Mouse (Mus musculus) urinary bladder, postnatal 10 days (tissue): ENCODE results near the gene Vipr1.
A peak's percentile ranks its signal among the peaks of the same experiment; 100 is the strongest.

Experiments
- DNase-seq: peaks from one replicate; pipeline ENCODE4 v3.0.0; 2022; ENCODE audit warnings: low spot score

The Vipr1 gene

DNA sequence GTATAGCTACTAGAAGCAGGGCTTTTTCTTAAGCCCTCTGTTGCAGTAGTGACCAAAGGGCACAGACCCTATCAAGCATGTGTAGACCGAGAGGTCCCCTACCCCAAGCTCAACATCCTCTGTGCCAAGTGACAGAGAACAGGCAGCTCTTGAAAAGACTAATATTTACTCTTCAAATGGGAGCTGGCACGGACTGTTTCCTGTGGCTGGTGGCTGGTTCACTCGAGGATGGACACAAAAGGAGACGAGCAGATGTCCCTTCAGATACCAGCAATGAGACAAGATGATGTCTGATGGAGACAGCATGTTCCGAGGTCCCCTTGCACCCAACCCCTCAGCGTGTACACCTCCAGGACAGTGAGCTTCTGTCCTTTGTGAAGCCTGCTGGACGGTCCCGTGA lies 35.0 kb downstream of the Vipr1 start:
- no peak for DNase-seq

DNA sequence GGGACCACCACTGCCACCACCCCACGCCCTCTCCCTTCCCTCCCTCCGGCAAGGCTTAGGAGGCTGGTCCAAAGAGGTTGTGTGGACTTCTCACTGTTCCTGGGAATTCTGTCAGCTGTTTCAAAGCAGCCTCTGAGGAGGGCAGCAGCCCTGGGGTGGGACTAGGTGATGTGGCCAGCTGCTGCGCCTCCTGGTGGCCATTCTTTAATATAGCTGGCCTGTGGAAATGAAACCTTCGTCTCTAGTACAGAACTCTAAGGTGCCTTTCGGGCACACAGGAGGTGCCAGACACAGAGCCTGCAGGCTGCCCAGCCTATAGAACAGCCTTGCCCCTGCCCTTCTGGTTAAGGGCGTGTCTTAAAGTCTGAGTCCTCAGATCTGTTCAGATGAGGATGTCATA lies 37.0 kb downstream of the Vipr1 start:
- no peak for DNase-seq

GRCm38 (mm10) chr9:121681191-121681590 lies 38.7 kb downstream of the Vipr1 start:
- DNase-seq, result no peak

- no peak for DNase-seq
Measured at GRCm38 (mm10) chr9:121682037-121682680, 39.6 kb downstream of the Vipr1 start.

DNA sequence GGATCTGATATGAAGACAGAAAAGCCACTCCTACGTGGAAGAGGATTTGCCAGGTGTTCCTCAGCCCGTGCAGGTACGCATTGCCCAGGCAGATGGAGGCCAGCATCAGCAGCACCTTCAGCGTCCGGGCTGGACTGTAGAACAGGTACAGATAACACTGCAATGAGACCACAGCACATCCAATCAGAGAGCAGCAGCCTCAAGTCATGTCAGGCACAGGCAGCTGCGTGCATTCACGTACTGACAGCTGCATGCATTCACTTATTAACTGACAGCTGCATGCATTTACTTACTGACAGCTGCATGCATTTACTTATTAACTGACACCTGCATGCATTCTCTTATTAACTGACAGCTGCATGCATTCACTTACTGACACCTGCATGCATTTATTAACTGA lies 42.2 kb downstream of the Vipr1 start:
- no peak for DNase-seq

DNA sequence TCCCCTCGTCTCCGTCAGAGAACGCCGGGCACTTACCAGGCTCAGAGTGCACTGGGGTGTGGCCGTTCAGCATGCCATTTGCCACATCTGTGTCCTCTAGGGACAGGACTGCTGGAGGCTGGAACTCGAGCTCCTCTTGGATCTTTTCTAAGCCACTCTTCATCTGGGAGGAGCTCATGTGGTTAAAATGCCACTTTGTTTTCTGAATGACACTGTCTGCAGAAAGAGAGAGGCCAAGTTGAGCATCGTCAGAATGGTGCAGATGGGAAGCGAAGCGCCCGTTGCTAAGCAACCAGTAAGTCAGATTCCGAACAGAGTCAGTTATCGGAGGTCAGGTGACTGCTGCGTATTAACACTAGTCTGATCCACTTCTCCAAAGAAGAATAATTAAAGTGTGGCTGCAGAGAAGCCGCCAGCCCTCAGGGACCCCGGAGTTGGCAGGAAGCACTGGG lies 47.7 kb downstream of the Vipr1 start:
- no peak for DNase-seq

- no peak for DNase-seq
Measured at GRCm38 (mm10) chr9:121690734-121691133, 48.2 kb downstream of the Vipr1 start.

DNA sequence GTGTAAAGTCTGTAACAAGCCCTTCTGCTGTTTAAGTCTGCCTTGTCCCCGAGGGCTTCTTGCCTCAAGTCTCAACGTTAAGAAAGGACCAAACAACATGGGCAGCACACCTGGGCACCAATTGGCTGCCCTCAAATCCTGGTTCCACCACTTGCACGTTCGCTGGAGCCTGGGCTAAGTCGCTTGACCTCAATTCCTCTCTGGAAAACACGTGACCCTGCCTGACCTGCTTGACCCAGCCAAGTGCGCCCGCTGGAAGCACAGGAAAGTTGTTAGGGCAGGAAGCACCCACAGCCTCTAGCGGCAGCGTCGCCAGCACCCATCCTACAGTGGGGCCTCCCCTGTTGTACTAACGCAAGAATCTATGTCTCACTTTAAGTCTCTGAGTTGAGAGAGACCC lies 52.2 kb downstream of the Vipr1 start:
- DNase-seq, result no peak

GRCm38 (mm10) chr9:121696626-121697025 lies 54.1 kb downstream of the Vipr1 start:
- no peak for DNase-seq

DNA sequence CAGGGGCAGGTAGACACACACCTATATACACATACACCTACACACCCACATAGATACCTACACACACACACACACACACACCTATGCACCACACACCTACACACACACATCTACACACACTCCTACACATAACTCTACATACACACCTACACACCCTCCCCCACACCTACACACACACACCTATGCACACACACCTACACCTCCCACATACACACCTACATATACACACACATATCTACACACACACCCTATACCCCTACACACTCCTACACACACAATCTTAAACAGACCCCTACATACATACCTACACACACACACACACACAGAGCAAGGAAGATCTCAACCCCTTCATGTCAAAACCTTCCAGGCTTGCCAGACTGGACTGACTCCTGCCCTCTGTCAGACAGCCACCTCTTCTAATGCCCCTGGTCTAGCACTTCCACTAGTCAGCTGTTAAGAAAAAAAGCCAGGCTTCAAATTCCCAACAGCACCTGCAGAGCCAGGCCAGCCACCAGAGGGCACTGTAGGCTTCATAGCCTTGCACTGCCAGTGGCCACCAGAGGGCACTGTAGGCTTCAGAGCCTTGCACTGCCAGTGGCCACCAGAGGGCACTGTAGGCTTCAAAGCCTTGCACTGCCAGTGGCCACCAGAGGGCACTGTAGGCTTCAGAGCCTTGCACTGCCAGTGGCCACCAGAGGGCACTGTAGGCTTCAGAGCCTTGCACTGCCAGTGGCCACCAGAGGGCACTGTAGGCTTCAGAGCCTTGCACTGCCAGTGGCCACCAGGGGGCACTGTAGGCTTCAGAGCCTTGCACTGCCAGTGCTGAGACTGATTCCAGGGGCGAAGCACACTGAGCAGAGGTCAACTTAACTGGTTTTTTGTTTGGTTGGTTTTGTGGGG lies 54.9 kb downstream of the Vipr1 start:
- no peak for DNase-seq

- no peak for DNase-seq
Measured at GRCm38 (mm10) chr9:121704261-121704645, 61.7 kb downstream of the Vipr1 start.

- peak; percentile 49 for DNase-seq
Measured at GRCm38 (mm10) chr9:121704646-121705625, 62.4 kb downstream of the Vipr1 start, which contains the start of gene Sec22c. Gene Sec22c, minus strand, starts transcription at chr9:121705490.

DNA sequence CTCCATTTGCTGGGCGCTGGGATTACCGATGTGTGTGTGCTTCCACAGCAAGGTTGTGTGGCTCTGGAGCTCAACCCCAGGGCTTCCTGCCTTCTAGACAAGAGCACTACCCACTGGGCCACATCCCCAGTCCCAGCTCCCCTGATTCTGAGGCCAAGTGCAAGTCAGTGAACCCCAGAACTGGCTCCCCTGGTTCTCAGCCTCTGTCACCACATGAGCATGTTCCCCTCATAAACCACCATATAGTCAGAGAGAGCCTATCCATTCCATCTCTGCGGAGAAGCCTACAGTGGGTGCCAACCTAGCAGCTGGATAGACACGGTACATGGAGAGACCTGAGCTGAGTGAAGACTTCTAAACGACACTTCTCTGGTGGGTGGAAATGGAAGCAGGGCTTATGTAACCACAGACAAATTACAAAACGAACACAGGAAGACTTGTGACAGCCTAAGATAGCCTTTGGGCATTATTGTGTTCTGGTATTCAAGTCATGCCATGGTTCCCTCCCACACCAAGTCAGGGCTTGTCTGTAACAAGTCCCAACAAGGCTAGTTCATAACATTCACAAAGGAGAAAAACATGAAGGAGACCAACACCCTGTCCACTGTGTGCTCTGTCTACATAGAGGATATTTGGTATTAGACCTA lies 63.6 kb downstream of the Vipr1 start:
- DNase-seq, result no peak

DNA sequence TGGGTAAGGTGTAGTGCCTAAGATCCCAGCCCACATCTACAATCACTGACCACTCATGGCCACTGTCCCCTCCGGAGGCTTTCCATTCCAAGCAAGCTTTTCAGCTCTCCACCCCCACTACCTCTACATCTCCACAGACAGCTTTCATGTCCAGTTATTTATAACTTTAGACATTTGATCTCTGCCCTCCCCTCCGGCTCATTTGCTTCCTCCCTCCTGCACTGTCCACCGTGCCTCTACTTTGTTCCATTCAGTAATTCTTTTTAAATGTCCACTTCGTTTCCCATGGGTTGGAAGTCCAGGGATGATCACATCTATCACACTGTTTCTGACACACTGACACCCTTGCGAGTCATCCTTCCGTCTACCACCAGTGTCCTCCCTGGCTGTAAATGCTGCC lies 65.3 kb downstream of the Vipr1 start:
- no peak for DNase-seq

- DNase-seq, result no peak
Measured at GRCm38 (mm10) chr9:121708506-121709486, 66.3 kb downstream of the Vipr1 start.

DNA sequence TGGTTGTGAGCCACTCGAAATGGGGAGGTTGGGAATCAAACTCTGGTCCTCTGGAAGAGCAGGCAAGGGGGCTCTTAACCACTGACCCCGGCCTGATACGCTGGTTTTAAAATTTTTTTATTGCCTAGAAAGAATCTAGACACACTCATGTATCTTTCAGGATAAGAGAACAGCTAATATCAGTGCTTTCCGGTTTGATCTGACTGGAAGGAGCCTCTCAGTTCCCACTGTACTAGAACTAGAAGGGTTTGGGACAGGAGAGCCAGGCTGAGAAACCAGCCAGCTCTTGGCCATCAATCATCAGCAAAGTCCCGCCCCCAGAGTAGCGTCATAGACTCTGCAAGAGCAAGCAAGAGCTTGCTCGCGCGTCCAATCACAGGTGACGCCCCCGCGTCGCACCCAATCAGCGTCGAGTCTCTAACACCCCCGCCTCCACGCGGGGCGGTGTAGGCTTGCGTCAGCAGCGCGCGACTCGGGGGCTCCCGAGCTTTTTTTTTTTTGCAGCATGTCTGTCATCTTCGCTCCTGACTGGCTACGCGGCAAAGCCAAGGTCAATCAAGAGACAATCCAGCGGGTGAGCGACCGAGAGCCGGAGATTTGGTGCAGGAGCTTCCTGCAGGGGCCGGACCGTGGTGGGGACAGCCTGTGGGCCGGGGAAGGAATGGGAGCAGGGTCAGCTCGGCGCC lies 67.5 kb downstream of the Vipr1 start, which contains the start of gene Ss18l2:
Gene Ss18l2, plus strand, starts transcription at position 432 of the 686 bp plus-strand sequence.
- peak; percentile 94 for DNase-seq

DNA sequence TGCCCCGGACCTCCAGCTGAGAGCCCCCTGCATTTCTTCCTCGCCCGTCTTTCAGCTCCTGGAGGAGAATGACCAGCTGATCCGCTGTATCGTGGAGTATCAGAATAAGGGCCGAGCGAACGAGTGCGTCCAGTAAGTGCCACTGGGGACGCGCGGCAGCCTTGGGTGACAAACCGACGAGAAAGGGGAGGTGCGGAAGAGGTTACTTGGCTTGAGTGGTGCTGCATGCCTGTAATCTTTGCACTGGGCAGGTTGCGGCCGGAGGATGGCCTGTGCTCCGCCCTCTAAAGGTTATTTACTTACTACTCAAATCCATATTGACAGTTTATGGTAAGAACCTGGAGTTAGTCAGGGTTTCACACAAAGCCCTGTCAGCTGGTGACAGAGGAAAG lies 68.1 kb downstream of the Vipr1 start:
- no peak for DNase-seq

DNA sequence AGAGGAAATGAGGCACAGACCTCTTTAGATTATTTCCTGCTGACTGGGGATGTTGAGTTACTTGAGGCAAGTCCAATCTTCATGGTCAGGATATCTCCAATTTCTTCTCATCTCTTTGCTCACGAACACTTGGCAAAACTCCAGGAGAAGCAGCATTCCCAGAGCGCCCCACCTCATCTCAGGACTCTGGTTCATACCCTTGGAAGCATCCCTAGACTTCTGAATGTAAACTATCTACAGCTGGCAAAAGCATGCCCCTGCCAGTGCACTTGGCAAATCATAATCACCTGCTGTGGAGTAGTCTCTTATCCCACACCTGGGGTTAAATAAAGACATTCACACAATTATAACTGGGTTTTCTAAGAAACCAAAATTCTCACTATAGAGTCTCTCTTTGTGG lies 74.5 kb downstream of the Vipr1 start:
- DNase-seq, result no peak

GRCm38 (mm10) chr9:121718070-121718705 lies 75.7 kb downstream of the Vipr1 start:
- DNase-seq, result no peak
